Mouse (Mus musculus) limb, embryonic 12.5 days (tissue): ENCODE measurements around the gene Csrp1. TPM values are rescaled to one million over a fixed set of nuclear protein-coding genes. Genes with fewer than 3 reads are reported as not detected.
A peak's percentile ranks its signal among the peaks of the same experiment; 100 is the strongest.

ENCODE experiments used
- ATAC-seq: fragments of 200-750 bp; cut with Nextera tagmentation; 2 replicates; pipeline ENCODE4 v1.8.0; 2017; ENCODE audit warnings: low read depth, moderate TSS enrichment; ENCODE audit not compliant: insufficient number of reproducible peaks, insufficient read depth, low FRiP score, low TSS enrichment
- H3K27ac ChIP-seq: fragments of 300-500 bp; sonication (generic); 2 replicates; pipeline ENCODE4 v1.5.1; 2016; ENCODE audit warnings: mild to moderate bottlenecking, moderate library complexity
- H3K27me3 ChIP-seq: fragments of 300-500 bp; sonication (generic); 2 replicates; pipeline ENCODE4 v1.6.1; 2016; ENCODE audit warnings: mild to moderate bottlenecking, moderate library complexity
- H3K36me3 ChIP-seq: fragments of 300-500 bp; sonication (generic); 2 replicates; pipeline ENCODE4 v1.6.1; 2016; ENCODE audit warnings: mild to moderate bottlenecking, moderate library complexity
- H3K4me1 ChIP-seq: fragments of 300-500 bp; sonication (generic); replicated peaks from 2 replicates; pipeline ENCODE4 v1.6.1; 2016
- H3K4me2 ChIP-seq: fragments of 300-500 bp; sonication (generic); 2 replicates; pipeline ENCODE4 v1.6.1; 2016; ENCODE audit warnings: mild to moderate bottlenecking, moderate library complexity
- H3K4me3 ChIP-seq: fragments of 300-500 bp; sonication (generic); replicated peaks from 2 replicates; pipeline ENCODE4 v1.5.1; 2016; ENCODE audit warnings: mild to moderate bottlenecking
- H3K9ac ChIP-seq: fragments of 300-500 bp; sonication (generic); replicated peaks from 2 replicates; pipeline ENCODE4 v1.6.1; 2016; ENCODE audit warnings: mild to moderate bottlenecking, moderate library complexity
- H3K9me3 ChIP-seq: fragments of 300-500 bp; sonication (generic); 2 replicates; pipeline ENCODE4 v1.6.1; 2016; ENCODE audit warnings: mild to moderate bottlenecking, moderate library complexity
- WGBS: fragments of 180-500 bp; shearing (Covaris S2); methylation state at CpG from one replicate; pipeline ENCODE4 v1.1.7; 2016; 5-methylcytosine and 5-hydroxymethylcytosine counted together
- polyA plus RNA-seq: library from polyadenylated mRNA; unstranded; fragments of >200 nt; fragmentation: Nextera tagmentation; extraction: Ambion mirVana; gene quantifications from 2 replicates; pipeline ENCODE4 v1.2.1, GENCODE M21; 2016

Csrp1 gene
- polyA plus RNA-seq, 1 experiment from 2014 or later, result 63.6 TPM

DNA sequence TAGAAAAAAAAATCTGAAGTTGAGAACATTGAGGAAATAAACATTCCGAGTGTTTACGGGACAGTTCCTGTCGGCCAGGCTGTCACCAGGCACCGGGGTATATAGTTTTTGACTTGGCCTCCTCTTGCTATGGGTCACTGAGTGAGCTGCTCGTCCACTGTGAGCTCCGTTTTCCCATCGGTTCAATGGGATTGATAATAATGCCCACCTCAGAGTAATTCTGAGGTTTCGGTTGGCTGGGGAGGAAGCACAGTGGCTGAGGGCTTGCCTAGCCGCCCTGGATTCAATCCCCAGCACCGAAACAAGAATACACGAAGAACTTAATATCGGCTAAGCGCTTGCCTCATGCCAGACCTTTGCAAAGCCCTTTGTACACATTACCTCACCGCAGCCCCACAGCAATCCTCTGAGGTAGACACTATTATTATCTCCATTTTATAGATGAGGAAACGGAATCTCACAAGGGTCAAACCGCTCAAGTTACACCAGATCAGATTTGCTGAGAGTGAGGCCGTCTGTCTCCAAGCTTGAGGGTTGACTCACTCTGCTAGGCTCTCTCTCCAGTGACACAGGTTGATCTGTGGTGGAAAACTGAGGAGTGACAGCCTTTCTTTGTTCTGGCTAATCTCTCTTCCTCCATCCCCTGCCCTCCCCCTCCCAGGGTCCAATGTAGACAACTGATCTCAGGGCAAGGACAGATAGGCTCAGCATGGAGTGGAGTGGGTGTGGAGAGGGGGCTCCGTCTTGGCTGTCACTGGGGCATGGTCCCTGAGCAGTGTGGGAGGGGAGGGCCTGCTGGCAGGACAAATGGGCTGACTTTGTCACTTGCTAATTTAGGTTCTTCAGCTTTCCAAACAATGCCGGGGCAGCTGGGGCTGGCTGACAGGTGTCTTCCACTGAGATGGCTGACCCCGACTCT, 74.6 kb downstream of the Csrp1 start:
- no peaks in the 10 kb centered on the region for H3K9me3 ChIP-seq
- peak overlapping the region; percentile 26; the same call in 1 of the 2 replicates for H3K4me3 ChIP-seq
- no peaks in the 10 kb centered on the region for H3K36me3 ChIP-seq
- H3K4me2 ChIP-seq, result peak overlapping the region; percentile 50
- WGBS, result 31% methylated on average over 20 of the region's 20 CpGs
- ATAC-seq, result peak; percentile 45; the same call in 1 of the 2 replicates
- peaks cover 35% of the 10 kb centered on the region for H3K27me3 ChIP-seq
- H3K4me1 ChIP-seq, result peaks cover 24% of the 10 kb centered on the region
- no peak overlapping the region for H3K27ac ChIP-seq
- no peak overlapping the region for H3K9ac ChIP-seq

DNA sequence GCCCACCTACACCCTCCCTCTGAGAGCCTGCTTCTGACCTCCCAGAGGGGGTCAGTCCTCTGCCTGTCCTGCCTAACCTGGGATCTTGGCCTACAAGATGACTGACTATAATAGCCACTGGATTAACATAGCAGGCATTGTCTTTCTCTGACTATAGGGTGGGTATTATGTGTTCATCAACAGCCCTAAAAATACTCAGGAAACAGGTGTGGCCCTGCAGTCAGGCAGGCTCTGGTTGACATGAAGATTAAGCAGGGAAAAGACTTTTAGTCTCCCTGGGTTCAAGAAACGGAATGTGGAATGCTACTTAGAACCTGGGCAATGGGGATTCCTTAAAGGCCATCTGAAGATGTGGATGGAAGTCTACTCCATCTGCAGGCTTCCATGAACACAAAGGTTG, 78.6 kb downstream of the Csrp1 start:
- Histone ChIP-seq H3K36me3 (no peaks in the 10 kb centered on the region), H3K4me2 (no peak overlapping the region), H3K27me3 (peaks cover 24% of the 10 kb centered on the region), H3K4me3 (no peak overlapping the region), H3K9ac (no peak overlapping the region), H3K4me1 (peaks cover 38% of the 10 kb centered on the region), H3K9me3 (no peaks in the 10 kb centered on the region), H3K27ac (0 out of 2 replicates have a peak overlapping the region, but pooled peaks have one; percentile 37)
- no peak for ATAC-seq
- WGBS, result 79% methylated on average over 1 of the region's 1 CpGs

DNA sequence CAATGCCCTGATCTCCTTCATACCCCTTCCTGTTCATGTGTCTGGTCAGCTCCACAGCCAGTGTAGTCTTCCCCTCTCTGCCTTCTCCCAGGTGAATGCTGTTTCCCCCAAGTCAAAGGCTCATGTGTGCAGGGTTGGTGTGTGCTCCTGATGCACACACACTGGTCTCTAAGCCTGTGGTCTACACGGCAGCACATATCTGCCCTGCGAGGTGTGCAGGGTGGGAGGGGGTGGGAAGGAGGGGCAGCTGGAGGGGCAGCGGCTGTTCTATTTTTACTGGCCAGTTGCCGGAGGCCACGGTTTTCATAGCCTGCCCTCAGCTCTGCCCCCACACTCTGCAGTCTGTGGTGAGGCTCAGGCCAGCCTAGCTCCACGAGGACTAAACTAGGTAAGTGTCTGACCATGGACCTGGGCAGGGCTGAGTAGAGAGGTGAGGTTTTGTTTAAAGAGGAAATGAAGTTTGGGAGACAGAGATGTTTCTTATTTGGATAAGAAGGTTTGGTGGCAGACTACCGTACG, 79.3 kb downstream of the Csrp1 start:
- H3K4me2 ChIP-seq, result no peak overlapping the region
- ATAC-seq, result peak; percentile 17; the same call in 1 of the 2 replicates
- H3K4me3 ChIP-seq, result no peak overlapping the region

DNA sequence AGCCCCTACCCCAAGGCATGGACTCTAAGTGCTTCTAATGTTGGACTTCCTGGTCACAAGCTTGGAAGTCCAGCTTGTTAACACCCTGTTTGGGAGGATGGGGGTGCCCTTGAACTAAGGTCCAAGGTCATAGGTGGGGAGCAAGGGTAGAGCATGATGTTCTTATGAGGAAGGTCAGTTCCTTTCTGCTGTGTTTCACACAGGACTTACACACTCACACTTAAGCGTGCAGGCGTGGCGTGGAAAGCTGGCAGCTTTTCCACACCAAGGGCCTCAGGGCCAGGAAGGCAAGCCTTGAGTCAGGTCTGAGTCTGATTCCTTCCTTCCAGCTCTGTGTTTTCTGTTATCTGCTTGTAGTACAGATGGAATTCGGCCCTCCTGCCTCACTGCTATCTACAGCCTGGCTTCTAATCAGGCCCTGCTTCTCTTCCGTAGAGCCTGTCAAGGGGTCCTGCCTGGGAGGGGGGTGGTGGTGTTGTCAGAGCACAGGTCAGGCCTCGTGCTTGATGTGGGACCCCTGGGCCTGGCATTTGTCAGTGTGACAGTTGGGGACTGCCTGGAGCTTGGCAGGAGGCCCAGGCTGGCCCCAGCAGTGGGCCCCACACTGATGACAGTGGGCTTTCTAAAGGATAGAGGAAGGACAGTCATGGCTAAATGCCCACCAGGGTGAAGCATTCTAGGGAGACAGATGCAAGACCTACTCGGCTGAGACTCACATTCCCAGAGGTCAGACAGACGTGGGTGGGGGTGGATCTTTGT, 80.5 kb downstream of the Csrp1 start:
- H3K27me3 ChIP-seq, result 0 out of 2 replicates have a peak, but pooled peaks cover 6% of the 10 kb centered on the region
- H3K9ac ChIP-seq, result no peak overlapping the region; the same call in 1 of the 2 replicates
- no peak overlapping the region for H3K4me2 ChIP-seq
- H3K4me1 ChIP-seq, result peaks cover 24% of the 10 kb centered on the region
- peak; percentile 29; the same call in 1 of the 2 replicates for ATAC-seq
- no peaks in the 10 kb centered on the region for H3K36me3 ChIP-seq
- no peak overlapping the region for H3K4me3 ChIP-seq
- 0 out of 2 replicates have a peak overlapping the region, but pooled peaks have one; percentile 35 for H3K27ac ChIP-seq
- H3K9me3 ChIP-seq, result no peaks in the 10 kb centered on the region
- WGBS, result 39% methylated on average over 8 of the region's 8 CpGs

More for the DNA sequence above, 79.3 kb downstream of the Csrp1 start:
- no peaks in the 10 kb centered on the region for H3K36me3 ChIP-seq
- H3K4me1 ChIP-seq, result peaks cover 31% of the 10 kb centered on the region
- H3K27me3 ChIP-seq, result peaks cover 18% of the 10 kb centered on the region
- H3K27ac ChIP-seq, result peak overlapping the region; percentile 37; the same call in 1 of the 2 replicates
- no peaks in the 10 kb centered on the region for H3K9me3 ChIP-seq
- 39% methylated on average over 8 of the region's 8 CpGs for WGBS
- no peak overlapping the region for H3K9ac ChIP-seq

Other genes with a start within 250 kb of the Csrp1 start
- 15.4 and 17.1 TPM in 2 replicates for gene Nav1, start 112.8 kb upstream of the Csrp1 start, polyA plus RNA-seq
- gene Phlda3, start 46.1 kb downstream of the Csrp1 start, polyA plus RNA-seq, result 43.6 and 43.7 TPM in 2 replicates
- gene Tnni1, start 59.4 kb downstream of the Csrp1 start, polyA plus RNA-seq, result 89.0 and 101 TPM in 2 replicates
- 5.2 and 5.3 TPM in 2 replicates for gene Lad1, start 98.5 kb downstream of the Csrp1 start, polyA plus RNA-seq
- gene Tnnt2, start 116.3 kb downstream of the Csrp1 start, polyA plus RNA-seq, result 36.0 and 40.6 TPM in 2 replicates
- gene Pkp1, start 199.1 kb downstream of the Csrp1 start, polyA plus RNA-seq, result 1.3 and 2.6 TPM in 2 replicates